Mouse (Mus musculus): Measurements from ENCODE around the gene 2310030G06Rik. TPM values are rescaled to one million over a fixed set of nuclear protein-coding genes. Genes with fewer than 3 reads are reported as not detected.
A peak's percentile ranks its signal among the peaks of the same experiment; 100 is the strongest.

Gene 2310030G06Rik
- polyA plus RNA-seq, 1 experiment from 2014 or later: 12.7 TPM

DNA sequence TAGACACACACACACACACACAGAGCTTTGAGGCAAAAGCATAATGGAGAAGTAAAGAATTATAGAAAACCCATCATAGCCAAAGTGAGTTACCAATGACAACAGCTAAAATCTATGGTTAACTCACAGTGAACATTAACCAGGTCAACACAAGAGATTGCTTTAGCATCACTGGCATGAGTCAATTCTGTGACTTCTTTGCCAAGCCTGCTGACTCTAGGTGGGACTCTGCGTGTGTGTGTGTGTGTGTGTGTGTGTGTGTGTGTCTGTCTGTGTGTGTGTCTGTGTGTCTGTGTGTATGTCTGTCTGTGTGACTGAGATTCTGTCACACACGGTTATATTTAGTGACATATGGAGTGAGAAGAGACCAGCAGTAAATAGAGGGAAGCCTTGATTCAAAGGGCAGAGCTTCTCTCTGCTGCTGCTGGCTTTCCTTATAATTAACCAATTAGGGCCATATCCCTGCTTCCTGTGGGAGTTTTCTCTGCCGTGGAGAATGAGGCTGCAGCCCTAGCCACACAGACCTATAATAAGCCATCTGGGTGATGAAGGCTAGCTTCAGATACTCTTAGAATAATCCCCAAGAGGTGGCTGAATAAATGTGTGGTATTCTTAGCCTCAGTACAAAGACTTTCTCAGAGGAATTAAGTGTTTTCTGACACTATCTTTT is 21.5 kb downstream of the 2310030G06Rik start:
- H3K9me3 ChIP-seq (ENCODE audit: control insufficient read depth, low read length): no peaks in the 10 kb centered on the region
- no peak overlapping the region for H3K4me2 ChIP-seq (ENCODE audit: low read length)
- no peak overlapping the region for H3K9ac ChIP-seq (ENCODE audit: low read length)
- H3K27ac ChIP-seq (ENCODE audit: low read depth): no peak overlapping the region
- WGBS: 57% methylated on average over 3 of the region's 3 CpGs
- no peak for DNase-seq (ENCODE audit: low spot score)
- H3K4me3 ChIP-seq (ENCODE audit: low read depth, low read length): no peak overlapping the region
- H3K4me1 ChIP-seq (replicated peaks; ENCODE audit: control insufficient read depth, insufficient read depth, low read length): peaks cover 7% of the 10 kb centered on the region; the same call in 1 of the 2 replicates
- H3K36me3 ChIP-seq (ENCODE audit: control insufficient read depth, insufficient read depth, low read length): no peaks in the 10 kb centered on the region
- H3K27me3 ChIP-seq (replicated peaks; ENCODE audit: control insufficient read depth, insufficient read depth, low read length): no peaks in the 10 kb centered on the region
- no peak for ATAC-seq (replicated peaks; ENCODE audit: low FRiP score, low TSS enrichment, low read depth)

DNA sequence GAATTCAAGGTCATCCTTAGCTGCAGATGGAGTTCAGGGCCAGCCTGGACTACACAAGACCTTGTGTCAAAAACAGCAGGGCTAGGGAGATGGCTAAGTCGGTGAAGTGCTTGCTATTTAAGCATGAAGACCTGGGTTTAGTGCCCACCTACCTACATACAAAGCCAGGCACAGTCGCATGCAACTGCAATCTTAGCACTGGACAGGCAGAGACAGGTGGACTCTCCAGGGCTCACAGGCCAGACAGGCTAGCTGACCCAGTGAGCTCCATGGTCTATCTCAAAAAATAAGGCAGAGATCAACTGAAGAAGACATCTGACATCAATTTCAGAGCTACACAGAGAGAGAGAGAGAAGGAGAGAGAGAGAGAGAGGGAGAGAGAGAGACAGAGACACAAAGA is 22.2 kb downstream of the 2310030G06Rik start:
- H3K4me3 ChIP-seq (ENCODE audit: low read depth, low read length): no peak overlapping the region
- 85% methylated on average over 2 of the region's 2 CpGs for WGBS
- ATAC-seq (replicated peaks; ENCODE audit: low FRiP score, low TSS enrichment, low read depth): no peak

DNA sequence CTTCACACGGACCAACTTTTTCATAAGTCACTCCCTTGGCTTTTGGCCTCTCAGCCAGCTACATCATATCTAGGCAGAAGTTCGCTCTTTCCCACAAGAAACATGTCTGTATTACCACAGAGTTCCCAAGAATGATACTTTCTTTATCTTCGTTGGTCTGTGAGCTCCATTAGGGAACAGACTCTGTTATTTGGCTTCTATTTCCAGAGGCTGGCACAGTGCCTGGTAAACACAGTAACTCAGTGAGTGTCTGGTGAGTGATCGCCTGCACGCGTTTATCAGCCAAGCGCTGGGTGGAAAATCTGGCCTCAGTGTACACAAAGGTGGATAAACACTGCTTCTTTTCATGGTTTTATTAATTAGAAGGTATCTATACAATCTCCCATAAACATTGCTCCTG is 22.9 kb downstream of the 2310030G06Rik start:
- WGBS: 36% methylated on average over 7 of the region's 7 CpGs
- no peaks in the 10 kb centered on the region for H3K36me3 ChIP-seq (ENCODE audit: control insufficient read depth, insufficient read depth, low read length)
- ATAC-seq (replicated peaks; ENCODE audit: low FRiP score, low TSS enrichment, low read depth) (no peak), DNase-seq (ENCODE audit: low spot score) (no peak)
- no peaks in the 10 kb centered on the region for H3K9me3 ChIP-seq (ENCODE audit: control insufficient read depth, low read length)
- no peaks in the 10 kb centered on the region for H3K27me3 ChIP-seq (replicated peaks; ENCODE audit: control insufficient read depth, insufficient read depth, low read length)
- no peak overlapping the region for H3K9ac ChIP-seq (ENCODE audit: low read length)
- no peak overlapping the region for H3K27ac ChIP-seq (ENCODE audit: low read depth)
- H3K4me2 ChIP-seq (ENCODE audit: low read length): 0 out of 2 replicates have a peak overlapping the region, but pooled peaks have one; percentile 7
- peaks cover 7% of the 10 kb centered on the region; the same call in 1 of the 2 replicates for H3K4me1 ChIP-seq (replicated peaks; ENCODE audit: control insufficient read depth, insufficient read depth, low read length)
- H3K4me3 ChIP-seq (ENCODE audit: low read depth, low read length): no peak overlapping the region

More for the DNA sequence above, 22.2 kb downstream of the 2310030G06Rik start:
- no peak overlapping the region for H3K9ac ChIP-seq (ENCODE audit: low read length)
- no peak overlapping the region for H3K4me2 ChIP-seq (ENCODE audit: low read length)
- no peaks in the 10 kb centered on the region for H3K27me3 ChIP-seq (replicated peaks; ENCODE audit: control insufficient read depth, insufficient read depth, low read length)
- no peaks in the 10 kb centered on the region for H3K9me3 ChIP-seq (ENCODE audit: control insufficient read depth, low read length)
- no peaks in the 10 kb centered on the region for H3K36me3 ChIP-seq (ENCODE audit: control insufficient read depth, insufficient read depth, low read length)
- H3K27ac ChIP-seq (ENCODE audit: low read depth): no peak overlapping the region
- peaks cover 7% of the 10 kb centered on the region; the same call in 1 of the 2 replicates for H3K4me1 ChIP-seq (replicated peaks; ENCODE audit: control insufficient read depth, insufficient read depth, low read length)
- DNase-seq (ENCODE audit: low spot score): no peak

DNA sequence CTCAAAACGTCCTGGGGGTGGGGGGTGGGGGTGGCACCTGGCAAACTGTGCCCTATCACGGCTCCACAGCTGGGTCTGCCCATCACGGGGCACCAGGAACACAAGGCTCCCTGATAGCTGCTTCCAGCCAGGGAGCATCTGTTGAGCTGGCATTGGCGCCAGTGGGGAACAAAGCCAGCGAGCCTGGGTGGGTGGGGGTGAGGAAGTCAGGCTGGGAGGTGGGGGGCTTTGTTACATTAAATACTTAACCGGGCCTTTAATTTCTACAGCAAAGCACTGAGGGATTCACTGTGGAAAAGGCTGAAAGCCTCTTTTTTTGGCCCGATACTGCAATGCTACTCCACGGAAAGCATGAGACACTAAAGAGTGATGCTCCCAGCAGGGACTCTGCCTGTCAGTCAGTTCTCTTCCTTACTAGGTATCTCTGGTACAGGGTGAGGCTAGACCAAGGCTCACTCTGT is 23.9 kb downstream of the 2310030G06Rik start:
- Histone ChIP-seq H3K27me3 (replicated peaks; ENCODE audit: control insufficient read depth, insufficient read depth, low read length) (no peaks in the 10 kb centered on the region), H3K4me2 (ENCODE audit: low read length) (no peak overlapping the region), H3K36me3 (ENCODE audit: control insufficient read depth, insufficient read depth, low read length) (no peaks in the 10 kb centered on the region), H3K4me1 (replicated peaks; ENCODE audit: control insufficient read depth, insufficient read depth, low read length) (peaks cover 7% of the 10 kb centered on the region; the same call in 1 of the 2 replicates), H3K9ac (ENCODE audit: low read length) (no peak overlapping the region), H3K4me3 (ENCODE audit: low read depth, low read length) (no peak overlapping the region), H3K9me3 (ENCODE audit: control insufficient read depth, low read length) (no peaks in the 10 kb centered on the region), H3K27ac (ENCODE audit: low read depth) (no peak overlapping the region)
- ATAC-seq (replicated peaks; ENCODE audit: low FRiP score, low TSS enrichment, low read depth) (no peak), DNase-seq (ENCODE audit: low spot score) (no peak)
- WGBS: 55% methylated on average over 8 of the region's 8 CpGs

DNA sequence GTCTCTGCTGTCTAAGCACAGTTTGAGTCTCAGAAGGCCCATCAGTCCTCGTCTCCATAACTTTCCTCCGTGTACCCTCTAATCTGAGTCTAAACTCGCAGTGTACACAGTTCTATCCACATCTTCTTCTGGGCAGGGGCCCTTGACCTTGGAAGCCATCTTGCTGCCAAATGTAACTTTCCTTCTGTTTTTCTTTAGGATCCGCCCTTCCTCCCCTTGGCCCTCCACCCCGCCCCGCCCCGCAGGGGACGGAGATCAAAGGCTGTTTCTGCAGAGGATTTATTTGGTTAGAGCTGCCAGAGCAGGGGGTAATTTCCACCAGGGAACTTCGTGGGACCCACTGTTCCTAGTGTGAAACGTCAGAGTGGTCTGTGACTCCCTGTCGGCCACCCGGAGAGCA is 25.3 kb downstream of the 2310030G06Rik start:
- Histone ChIP-seq H3K27ac (ENCODE audit: low read depth) (no peak overlapping the region), H3K9me3 (ENCODE audit: control insufficient read depth, low read length) (no peaks in the 10 kb centered on the region), H3K36me3 (ENCODE audit: control insufficient read depth, insufficient read depth, low read length) (no peaks in the 10 kb centered on the region), H3K4me2 (ENCODE audit: low read length) (no peak overlapping the region), H3K4me1 (replicated peaks; ENCODE audit: control insufficient read depth, insufficient read depth, low read length) (peaks cover 7% of the 10 kb centered on the region; the same call in 1 of the 2 replicates), H3K4me3 (ENCODE audit: low read depth, low read length) (no peak overlapping the region), H3K9ac (ENCODE audit: low read length) (no peak overlapping the region), H3K27me3 (replicated peaks; ENCODE audit: control insufficient read depth, insufficient read depth, low read length) (no peaks in the 10 kb centered on the region)
- ATAC-seq (replicated peaks; ENCODE audit: low FRiP score, low TSS enrichment, low read depth): no peak
- DNase-seq (ENCODE audit: low spot score): no peak
- 28% methylated on average over 12 of the region's 12 CpGs for WGBS

DNA sequence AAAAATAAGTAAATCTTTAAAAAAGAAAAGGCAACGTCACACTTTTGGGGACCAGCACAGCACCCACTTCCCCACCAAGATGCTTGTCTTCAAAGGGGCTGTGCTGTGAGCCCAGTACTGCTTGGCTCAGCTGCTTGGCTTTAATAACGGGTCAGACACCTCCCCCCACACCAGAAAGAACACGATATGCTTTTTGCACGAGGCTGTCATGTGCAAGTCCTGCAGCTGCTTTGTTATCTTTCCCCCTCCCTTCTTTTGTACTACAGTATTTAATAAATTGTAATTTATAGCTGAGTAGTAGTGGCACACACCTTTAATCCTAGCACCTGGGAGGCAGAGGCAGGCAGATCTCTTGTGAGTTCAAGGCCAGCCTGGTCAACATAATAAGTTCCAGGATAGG is 27.5 kb downstream of the 2310030G06Rik start:
- H3K36me3 ChIP-seq (ENCODE audit: control insufficient read depth, insufficient read depth, low read length): no peaks in the 10 kb centered on the region

DNA sequence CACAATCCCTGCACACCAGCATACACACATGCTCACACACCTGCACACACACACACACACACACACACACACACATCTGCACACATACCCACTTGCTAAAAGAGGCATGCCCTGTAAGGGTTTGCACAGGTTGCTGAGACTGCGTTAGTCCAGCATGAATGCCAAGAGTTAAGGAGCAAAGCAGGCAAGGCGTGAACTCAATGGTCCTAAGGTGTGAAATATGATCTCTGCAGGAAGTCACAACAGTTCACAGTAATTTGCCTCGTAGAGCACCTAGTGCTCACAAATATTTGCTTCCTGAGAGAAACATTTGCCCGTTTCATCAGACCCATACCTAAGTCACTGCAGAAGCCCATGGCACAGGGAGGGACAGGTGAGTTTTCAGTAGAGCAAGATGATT is 32.1 kb downstream of the 2310030G06Rik start:
- H3K36me3 ChIP-seq (ENCODE audit: control insufficient read depth, insufficient read depth, low read length): no peaks in the 10 kb centered on the region
- DNase-seq (ENCODE audit: low spot score): no peak
- 43% methylated on average over 4 of the region's 4 CpGs for WGBS
- no peak overlapping the region for H3K4me3 ChIP-seq (ENCODE audit: low read depth, low read length)
- H3K9ac ChIP-seq (ENCODE audit: low read length): no peak overlapping the region
- no peak overlapping the region for H3K27ac ChIP-seq (ENCODE audit: low read depth)
- no peaks in the 10 kb centered on the region for H3K4me1 ChIP-seq (replicated peaks; ENCODE audit: control insufficient read depth, insufficient read depth, low read length)
- no peak overlapping the region for H3K4me2 ChIP-seq (ENCODE audit: low read length)
- no peaks in the 10 kb centered on the region for H3K27me3 ChIP-seq (replicated peaks; ENCODE audit: control insufficient read depth, insufficient read depth, low read length)
- ATAC-seq (replicated peaks; ENCODE audit: low FRiP score, low TSS enrichment, low read depth): no peak
- no peaks in the 10 kb centered on the region for H3K9me3 ChIP-seq (ENCODE audit: control insufficient read depth, low read length)

More for the DNA sequence above, 27.5 kb downstream of the 2310030G06Rik start:
- Histone ChIP-seq H3K9ac (ENCODE audit: low read length) (no peak overlapping the region), H3K4me1 (replicated peaks; ENCODE audit: control insufficient read depth, insufficient read depth, low read length) (peaks cover 7% of the 10 kb centered on the region; the same call in 1 of the 2 replicates), H3K9me3 (ENCODE audit: control insufficient read depth, low read length) (no peaks in the 10 kb centered on the region), H3K4me3 (ENCODE audit: low read depth, low read length) (no peak overlapping the region), H3K27ac (ENCODE audit: low read depth) (no peak overlapping the region), H3K27me3 (replicated peaks; ENCODE audit: control insufficient read depth, insufficient read depth, low read length) (no peaks in the 10 kb centered on the region), H3K4me2 (ENCODE audit: low read length) (no peak overlapping the region)
- ATAC-seq (replicated peaks; ENCODE audit: low FRiP score, low TSS enrichment, low read depth) (no peak), DNase-seq (ENCODE audit: low spot score) (no peak)
- 84% methylated on average over 4 of the region's 4 CpGs for WGBS

DNA sequence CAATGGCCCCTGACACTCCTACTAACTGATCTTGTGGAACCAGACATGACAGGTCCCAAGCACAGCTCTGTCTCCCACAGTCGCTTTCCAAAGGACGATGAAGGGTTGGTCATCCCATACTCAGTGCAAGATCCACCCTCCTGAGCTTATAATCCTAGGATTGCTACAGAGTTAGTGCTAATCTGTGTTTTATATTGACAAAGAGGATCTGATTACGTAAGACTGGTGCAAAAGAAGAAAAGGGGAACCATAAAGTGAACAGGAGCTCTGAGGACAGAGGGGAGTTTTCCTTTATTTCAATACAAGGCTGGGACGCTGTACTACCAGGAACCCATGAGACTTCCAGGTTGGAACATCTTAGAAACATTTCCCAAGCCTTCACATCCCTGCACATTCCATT is 35.0 kb downstream of the 2310030G06Rik start:
- no peaks in the 10 kb centered on the region for H3K27me3 ChIP-seq (replicated peaks; ENCODE audit: control insufficient read depth, insufficient read depth, low read length)
- no peaks in the 10 kb centered on the region for H3K36me3 ChIP-seq (ENCODE audit: control insufficient read depth, insufficient read depth, low read length)
- H3K4me3 ChIP-seq (ENCODE audit: low read depth, low read length): no peak overlapping the region
- no peak for ATAC-seq (replicated peaks; ENCODE audit: low FRiP score, low TSS enrichment, low read depth)
- no peak overlapping the region for H3K9ac ChIP-seq (ENCODE audit: low read length)
- WGBS: 84% methylated on average over 4 of the region's 4 CpGs
- no peak overlapping the region for H3K27ac ChIP-seq (ENCODE audit: low read depth)
- no peak overlapping the region for H3K4me2 ChIP-seq (ENCODE audit: low read length)
- H3K4me1 ChIP-seq (replicated peaks; ENCODE audit: control insufficient read depth, insufficient read depth, low read length): no peaks in the 10 kb centered on the region
- DNase-seq (ENCODE audit: low spot score): no peak
- H3K9me3 ChIP-seq (ENCODE audit: control insufficient read depth, low read length): no peaks in the 10 kb centered on the region

DNA sequence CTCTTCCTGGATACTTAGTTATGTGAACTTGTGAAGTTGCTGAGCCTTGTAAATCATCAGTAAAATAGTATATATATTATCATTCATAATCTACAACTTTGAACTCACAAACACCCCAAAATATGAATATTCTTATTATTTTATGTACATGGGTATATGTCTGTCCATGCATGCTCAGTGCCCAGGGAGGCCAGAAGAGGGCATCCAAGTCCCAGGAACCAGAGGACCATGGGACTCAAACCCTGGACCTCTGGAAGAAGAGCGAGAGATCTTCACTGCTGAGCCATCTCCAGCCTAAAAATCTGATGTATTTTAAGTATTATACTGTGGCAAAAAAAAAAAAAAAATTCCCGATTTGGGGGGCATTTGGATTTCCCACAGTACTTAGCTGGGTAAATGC is 37.2 kb downstream of the 2310030G06Rik start:
- no peak overlapping the region for H3K27ac ChIP-seq (ENCODE audit: low read depth)
- 31% methylated on average over 2 of the region's 2 CpGs for WGBS
- DNase-seq (ENCODE audit: low spot score): peak; percentile 55
- no peak for ATAC-seq (replicated peaks; ENCODE audit: low FRiP score, low TSS enrichment, low read depth)
- H3K9me3 ChIP-seq (ENCODE audit: control insufficient read depth, low read length): no peaks in the 10 kb centered on the region
- no peaks in the 10 kb centered on the region for H3K4me1 ChIP-seq (replicated peaks; ENCODE audit: control insufficient read depth, insufficient read depth, low read length)
- H3K4me2 ChIP-seq (ENCODE audit: low read length): no peak overlapping the region
- no peaks in the 10 kb centered on the region for H3K27me3 ChIP-seq (replicated peaks; ENCODE audit: control insufficient read depth, insufficient read depth, low read length)
- no peak overlapping the region for H3K9ac ChIP-seq (ENCODE audit: low read length)
- no peak overlapping the region for H3K4me3 ChIP-seq (ENCODE audit: low read depth, low read length)
- H3K36me3 ChIP-seq (ENCODE audit: control insufficient read depth, insufficient read depth, low read length): no peaks in the 10 kb centered on the region

Data from intestine, embryonic 14.5 days (tissue).